Mouse (Mus musculus) hindbrain, postnatal 0 days (tissue): ENCODE results near the gene Ccnd2. TPM values are rescaled to one million over a fixed set of nuclear protein-coding genes. Genes with fewer than 3 reads are reported as not detected.
A peak's percentile ranks its signal among the peaks of the same experiment; 100 is the strongest.

Experiments used
- ATAC-seq: fragments of 200-750 bp; cut with Nextera tagmentation; 2 replicates; pipeline ENCODE4 v1.8.0; 2017; ENCODE audit warnings: mild to moderate bottlenecking, moderate TSS enrichment, moderate library complexity
- DNase-seq: peaks from one replicate; pipeline ENCODE4 v3.0.0-alpha.2; 2015; ENCODE audit warnings: low spot score
- H3K27ac ChIP-seq: fragments of 300-500 bp; sonication (generic); 2 replicates; pipeline ENCODE4 v1.5.1; 2014; ENCODE audit warnings: mild to moderate bottlenecking
- H3K27me3 ChIP-seq: fragments of 300-500 bp; sonication (generic); 2 replicates; pipeline ENCODE4 v1.6.1; 2014; ENCODE audit warnings: low read length, mixed read lengths; ENCODE audit not compliant: insufficient read depth
- H3K36me3 ChIP-seq: fragments of 300-500 bp; sonication (generic); 2 replicates; pipeline ENCODE4 v1.6.1; 2014; ENCODE audit warnings: low read length, mixed read lengths; ENCODE audit not compliant: insufficient read depth
- H3K4me1 ChIP-seq: fragments of 300-500 bp; sonication (generic); 2 replicates; pipeline ENCODE4 v1.6.1; 2014; ENCODE audit warnings: antibody characterized with exemption, low read length, mixed read lengths; ENCODE audit not compliant: insufficient read depth
- H3K4me2 ChIP-seq: fragments of 300-500 bp; sonication (generic); 2 replicates; pipeline ENCODE4 v1.6.1; 2014; ENCODE audit warnings: low read depth, mild to moderate bottlenecking, low read length, moderate library complexity, mixed read lengths
- H3K4me3 ChIP-seq: fragments of 300-500 bp; sonication (generic); 2 replicates; pipeline ENCODE4 v1.5.1; 2014; ENCODE audit warnings: low read length
- H3K9ac ChIP-seq: fragments of 300-500 bp; sonication (generic); replicated peaks from 2 replicates; pipeline ENCODE4 v1.6.1; 2014; ENCODE audit warnings: mild to moderate bottlenecking, low read length, moderate library complexity, mixed read lengths
- H3K9me3 ChIP-seq: fragments of 300-500 bp; sonication (generic); 2 replicates; pipeline ENCODE4 v1.6.1; 2016; ENCODE audit warnings: low read length, mixed read lengths
- CTCF ChIP-seq: IDR thresholded peaks from 2 replicates; pipeline ENCODE4 v1.5.1; 2016; ENCODE audit warnings: antibody characterized with exemption, control low read depth, low read depth
- WGBS: fragments of 180-500 bp; shearing (Covaris S2); extraction: QIAGEN DNeasy Blood & Tissue Kit; methylation state at CpG from one replicate; pipeline ENCODE4 v1.1.7; 2014; 5-methylcytosine and 5-hydroxymethylcytosine counted together
- polyA plus RNA-seq: library from polyadenylated mRNA; unstranded; fragments of >200 nt; fragmentation: Nextera tagmentation; extraction: Ambion mirVana; gene quantifications from 2 replicates; pipeline ENCODE4 v1.2.1, GENCODE M21; 2015
- total RNA-seq: library from RNA; depleted of rRNA; stranded (reverse); fragments of >200 nt; gene quantifications from 2 replicates; pipeline ENCODE4 v1.2.3, GENCODE M21; 2014

Gene Ccnd2
- total and polyA plus RNA-seq, 2 experiments from 2014 or later: 27.1 to 229 TPM

GRCm38 (mm10) chr6:127143124-127143520, 8.9 kb downstream of the Ccnd2 start:
- TF ChIP-seq CTCF: no peak
- 72% methylated on average over 10 of the region's 10 CpGs for WGBS
- Histone ChIP-seq H3K4me3 (no peak overlapping the region), H3K9me3 (no peaks in the 10 kb centered on the region), H3K27ac (0 out of 2 replicates have a peak overlapping the region, but pooled peaks have one; percentile 15), H3K9ac (no peak overlapping the region), H3K4me1 (0 out of 2 replicates have a peak, but pooled peaks cover 4% of the 10 kb centered on the region), H3K36me3 (no peaks in the 10 kb centered on the region), H3K4me2 (no peak overlapping the region), H3K27me3 (no peaks in the 10 kb centered on the region)
- ATAC-seq: no peak
- DNase-seq: no peak

- Histone ChIP-seq H3K27me3 (no peaks in the 10 kb centered on the region), H3K9ac (no peak overlapping the region), H3K4me2 (peak overlapping the region; percentile 35), H3K36me3 (no peaks in the 10 kb centered on the region), H3K4me1 (0 out of 2 replicates have a peak, but pooled peaks cover 4% of the 10 kb centered on the region), H3K27ac (0 out of 2 replicates have a peak overlapping the region, but pooled peaks have one; percentile 15), H3K9me3 (no peaks in the 10 kb centered on the region), H3K4me3 (no peak overlapping the region)
- peak; percentile 81 for TF ChIP-seq CTCF
- ATAC-seq (peak; percentile 63), DNase-seq (peak; percentile 89)
- 15% methylated on average over 9 of the region's 10 CpGs for WGBS
These were observed 9.6 kb downstream of the Ccnd2 start for GRCm38 (mm10) chr6:127142154-127143123.

- no peak for ATAC-seq
- 87% methylated on average over 11 of the region's 11 CpGs for WGBS
- H3K4me2 ChIP-seq: no peak overlapping the region
These were observed 13.0 kb downstream of the Ccnd2 start for GRCm38 (mm10) chr6:127138962-127139361.

GRCm38 (mm10) chr6:127133433-127134245, 18.4 kb downstream of the Ccnd2 start:
- TF ChIP-seq CTCF: no peak
- H3K36me3 ChIP-seq: no peaks in the 10 kb centered on the region
- H3K9me3 ChIP-seq: no peaks in the 10 kb centered on the region
- H3K4me1 ChIP-seq: peaks cover 3% of the 10 kb centered on the region; the same call in 1 of the 2 replicates
- WGBS: 23% methylated on average over 15 of the region's 16 CpGs
- peak overlapping the region; percentile 41; the same call in 1 of the 2 replicates for H3K27ac ChIP-seq
- peak; percentile 71 for DNase-seq
- peak overlapping the region; percentile 44 for H3K4me2 ChIP-seq
- no peaks in the 10 kb centered on the region for H3K27me3 ChIP-seq
- peak; percentile 79 for ATAC-seq
- H3K9ac ChIP-seq: no peak overlapping the region
- H3K4me3 ChIP-seq: 0 out of 2 replicates have a peak overlapping the region, but pooled peaks have one; percentile 8

More at GRCm38 (mm10) chr6:127138962-127139361, 13.0 kb downstream of the Ccnd2 start:
- Histone ChIP-seq H3K27ac (no peak overlapping the region), H3K4me1 (0 out of 2 replicates have a peak, but pooled peaks cover 4% of the 10 kb centered on the region), H3K27me3 (no peaks in the 10 kb centered on the region), H3K9ac (no peak overlapping the region), H3K36me3 (no peaks in the 10 kb centered on the region), H3K9me3 (no peaks in the 10 kb centered on the region), H3K4me3 (no peak overlapping the region)
- TF ChIP-seq CTCF: no peak
- DNase-seq: no peak

GRCm38 (mm10) chr6:127132719-127133118, 19.3 kb downstream of the Ccnd2 start:
- Histone ChIP-seq H3K4me2 (no peak overlapping the region), H3K9ac (no peak overlapping the region), H3K9me3 (no peaks in the 10 kb centered on the region), H3K36me3 (no peaks in the 10 kb centered on the region; the same call in 1 of the 2 replicates), H3K27ac (no peak overlapping the region), H3K27me3 (no peaks in the 10 kb centered on the region), H3K4me1 (peaks cover 3% of the 10 kb centered on the region; the same call in 1 of the 2 replicates), H3K4me3 (no peak overlapping the region)
- no peak for ATAC-seq
- 55% methylated on average over 3 of the region's 3 CpGs for WGBS
- TF ChIP-seq CTCF: no peak
- peak; percentile 45 for DNase-seq

- H3K4me2 ChIP-seq: no peak overlapping the region
- peaks cover 3% of the 10 kb centered on the region; the same call in 1 of the 2 replicates for H3K4me1 ChIP-seq
- DNase-seq: no peak
- no peak for TF ChIP-seq CTCF
- no peak overlapping the region for H3K9ac ChIP-seq
- WGBS: 81% methylated on average over 3 of the region's 3 CpGs
- no peaks in the 10 kb centered on the region for H3K9me3 ChIP-seq
- H3K27ac ChIP-seq: 0 out of 2 replicates have a peak overlapping the region, but pooled peaks have one; percentile 11
- H3K4me3 ChIP-seq: no peak overlapping the region
- no peaks in the 10 kb centered on the region for H3K27me3 ChIP-seq
- no peaks in the 10 kb centered on the region; the same call in 1 of the 2 replicates for H3K36me3 ChIP-seq
- no peak for ATAC-seq
These were observed 20.0 kb downstream of the Ccnd2 start for GRCm38 (mm10) chr6:127131946-127132345.
